Mouse (Mus musculus) MEL (cell line): ENCODE measurements around the gene Chd8. TPM values are rescaled to one million over a fixed set of nuclear protein-coding genes. Genes with fewer than 3 reads are reported as not detected.

Experiments
- DNase-seq: peaks from one replicate; pipeline ENCODE4 v3.0.0; 2011; ENCODE audit warnings: low read depth, low spot score
- H3K27ac ChIP-seq: 2 replicates; pipeline ENCODE4 v1.5.1; 2012; ENCODE audit warnings: low read depth, mild to moderate bottlenecking, control low read depth, low read length, moderate library complexity; ENCODE audit not compliant: control insufficient read depth
- H3K27me3 ChIP-seq, 2 experiments: fragments of 150-350 bp in 1 of 2; sonication (generic) in 1 of 2; 2 replicates each; pipeline ENCODE4 v1.6.1; 2012; ENCODE audit warnings: low read length in 2 of 2, mild to moderate bottlenecking in 2 of 2, improper control_type of control experiment in 1 of 2, moderate library complexity in 1 of 2; ENCODE audit not compliant: insufficient read depth in 2 of 2, control insufficient read depth in 1 of 2
- H3K36me3 ChIP-seq, 2 experiments: 2 replicates each; pipeline ENCODE4 v1.6.1; 2012 to 2014; ENCODE audit warnings: low read length in 2 of 2, improper control_type of control experiment in 1 of 2, inconsistent platforms in 1 of 2, mild to moderate bottlenecking in 1 of 2; ENCODE audit not compliant: insufficient read depth in 2 of 2, control insufficient read depth in 1 of 2
- H3K4me1 ChIP-seq, 2 experiments: fragments of 150-350 bp in 1 of 2; sonication (generic) in 1 of 2; 2 replicates each; pipeline ENCODE4 v1.6.1; 2012; ENCODE audit warnings: low read length in 2 of 2, improper control_type of control experiment in 1 of 2, mild to moderate bottlenecking in 1 of 2; ENCODE audit not compliant: insufficient read depth in 2 of 2, control insufficient read depth in 1 of 2
- H3K4me3 ChIP-seq, 2 experiments: fragments of 150-350 bp in 1 of 2; sonication (generic) in 1 of 2; 2 replicates each; pipeline ENCODE4 v1.5.1; 2012; ENCODE audit warnings: low read depth in 2 of 2, low read length in 2 of 2, mild to moderate bottlenecking in 2 of 2, moderate library complexity in 2 of 2, control low read depth in 1 of 2, improper control_type of control experiment in 1 of 2; ENCODE audit not compliant: control insufficient read depth in 1 of 2, insufficient read depth in 1 of 2
- H3K79me2 ChIP-seq: 2 replicates; pipeline ENCODE4 v1.6.1; 2012; ENCODE audit warnings: mild to moderate bottlenecking, low read length, moderate library complexity; ENCODE audit not compliant: control insufficient read depth, poor library complexity, insufficient read depth
- H3K9ac ChIP-seq: 2 replicates; pipeline ENCODE4 v1.6.1; 2012; ENCODE audit warnings: low read depth, mild to moderate bottlenecking, control low read depth, low read length, moderate library complexity; ENCODE audit not compliant: control insufficient read depth, poor library complexity, severe bottlenecking
- H3K9me3 ChIP-seq: fragments of 150-350 bp; sonication (generic); replicated peaks from 2 replicates; pipeline ENCODE4 v1.6.1; 2012; ENCODE audit warnings: mild to moderate bottlenecking, low read length, improper control_type of control experiment, moderate library complexity; ENCODE audit not compliant: insufficient read depth
- BHLHE40 ChIP-seq: IDR thresholded peaks from 2 replicates; pipeline ENCODE4 v1.6.1; 2012; ENCODE audit warnings: low read depth, mild to moderate bottlenecking, inconsistent platforms, low read length, improper control_type of control experiment, borderline replicate concordance
- E2F4 ChIP-seq: IDR thresholded peaks from 2 replicates; pipeline ENCODE4 v1.6.1; 2011; ENCODE audit warnings: low read depth, low read length, improper control_type of control experiment, borderline replicate concordance
- ELF1 ChIP-seq: IDR thresholded peaks from 2 replicates; pipeline ENCODE4 v1.6.1; 2014; ENCODE audit warnings: low read depth, mild to moderate bottlenecking, inconsistent platforms, low read length, improper control_type of control experiment, moderate library complexity
- EP300 ChIP-seq, 2 experiments: IDR thresholded peaks; 2 replicates each; pipeline ENCODE4 v1.6.1; 2011; ENCODE audit warnings: improper control_type of control experiment in 2 of 2, low read length in 2 of 2, low read depth in 1 of 2, mild to moderate bottlenecking in 1 of 2
- ETS1 ChIP-seq: IDR thresholded peaks from 2 replicates; pipeline ENCODE4 v1.6.1; 2012; ENCODE audit warnings: low read depth, mild to moderate bottlenecking, inconsistent platforms, low read length, improper control_type of control experiment, moderate library complexity
- HCFC1 ChIP-seq: IDR thresholded peaks from 2 replicates; pipeline ENCODE4 v1.6.1; 2012; ENCODE audit warnings: low read depth, mild to moderate bottlenecking, inconsistent platforms, low read length, improper control_type of control experiment, moderate library complexity
- JUND ChIP-seq: IDR thresholded peaks from 2 replicates; pipeline ENCODE4 v1.6.1; 2011; ENCODE audit warnings: low read depth, mild to moderate bottlenecking, improper control_type of control experiment, low read length
- KAT2A ChIP-seq: conservative IDR thresholded peaks from 2 replicates; pipeline ENCODE4 v1.6.1; 2012; ENCODE audit warnings: low read depth, low read length, improper control_type of control experiment, inconsistent platforms
- MAFK ChIP-seq: IDR thresholded peaks from 2 replicates; pipeline ENCODE4 v1.6.1; 2011; ENCODE audit warnings: low read depth, mild to moderate bottlenecking, low read length, improper control_type of control experiment, borderline replicate concordance
- MAZ ChIP-seq: IDR thresholded peaks from 2 replicates; pipeline ENCODE4 v1.6.1; 2012; ENCODE audit warnings: low read depth, mild to moderate bottlenecking, inconsistent platforms, low read length, improper control_type of control experiment
- MYB ChIP-seq: IDR thresholded peaks from 2 replicates; pipeline ENCODE4 v1.6.1; 2011; ENCODE audit warnings: mild to moderate bottlenecking, low read depth, low read length, improper control_type of control experiment
- NELFE ChIP-seq: IDR thresholded peaks from 2 replicates; pipeline ENCODE4 v1.6.1; 2011; ENCODE audit warnings: low read depth, low read length, improper control_type of control experiment
- NRF1 ChIP-seq: IDR thresholded peaks from 2 replicates; pipeline ENCODE4 v1.6.1; 2014; ENCODE audit warnings: low read depth, mild to moderate bottlenecking, inconsistent platforms, low read length, improper control_type of control experiment, moderate library complexity; ENCODE audit not compliant: poor library complexity, insufficient read depth, severe bottlenecking
- POLR2A ChIP-seq, 2 experiments: IDR thresholded peaks; 2 replicates each; pipeline ENCODE4 v1.6.1; 2011 to 2012; ENCODE audit warnings: low read length in 2 of 2, mild to moderate bottlenecking in 2 of 2, control low read depth in 1 of 2, improper control_type of control experiment in 1 of 2, low read depth in 1 of 2, moderate library complexity in 1 of 2; ENCODE audit not compliant: control insufficient read depth in 1 of 2, insufficient read depth in 1 of 2, poor library complexity in 1 of 2
- POLR2AphosphoS2 ChIP-seq: IDR thresholded peaks from 2 replicates; pipeline ENCODE4 v1.6.1; 2011; ENCODE audit warnings: low read length, improper control_type of control experiment
- POLR2AphosphoS5 ChIP-seq: IDR thresholded peaks from 2 replicates; pipeline ENCODE4 v1.6.1; 2012; ENCODE audit warnings: low read depth, borderline replicate concordance, mild to moderate bottlenecking, inconsistent platforms, low read length, moderate library complexity, mixed read lengths
- RAD21 ChIP-seq: IDR thresholded peaks from 2 replicates; pipeline ENCODE4 v1.6.1; 2011; ENCODE audit warnings: mild to moderate bottlenecking, low read depth, low read length, improper control_type of control experiment
- RCOR1 ChIP-seq: IDR thresholded peaks from 2 replicates; pipeline ENCODE4 v1.6.1; 2012; ENCODE audit warnings: low read depth, mild to moderate bottlenecking, inconsistent platforms, low read length, improper control_type of control experiment
- SIN3A ChIP-seq: IDR thresholded peaks from 2 replicates; pipeline ENCODE4 v1.6.1; 2012; ENCODE audit warnings: low read length, improper control_type of control experiment, inconsistent platforms
- SMC3 ChIP-seq: IDR thresholded peaks from 2 replicates; pipeline ENCODE4 v1.6.1; 2011; ENCODE audit warnings: low read depth, low read length, improper control_type of control experiment
- TBP ChIP-seq: IDR thresholded peaks from 2 replicates; pipeline ENCODE4 v1.8.0; 2011; ENCODE audit warnings: low read depth, low read length, improper control_type of control experiment
- TCF12 ChIP-seq: IDR thresholded peaks from 2 replicates; pipeline ENCODE4 v1.6.1; 2014; ENCODE audit warnings: low read depth, mild to moderate bottlenecking, inconsistent platforms, low read length, improper control_type of control experiment, moderate library complexity
- UBTF ChIP-seq: IDR thresholded peaks from 2 replicates; pipeline ENCODE4 v1.6.1; 2012; ENCODE audit warnings: low read depth, mild to moderate bottlenecking, inconsistent platforms, low read length, improper control_type of control experiment, moderate library complexity, borderline replicate concordance; ENCODE audit not compliant: insufficient read depth
- USF1 ChIP-seq: IDR thresholded peaks from 2 replicates; pipeline ENCODE4 v1.6.1; 2014; ENCODE audit warnings: low read depth, mild to moderate bottlenecking, inconsistent platforms, low read length, improper control_type of control experiment, moderate library complexity
- USF2 ChIP-seq, 2 experiments: IDR thresholded peaks; 2 replicates each; pipeline ENCODE4 v1.6.1; 2011 to 2012; ENCODE audit warnings: improper control_type of control experiment in 2 of 2, low read length in 2 of 2, borderline replicate concordance in 1 of 2, inconsistent platforms in 1 of 2, low read depth in 1 of 2, mild to moderate bottlenecking in 1 of 2; ENCODE audit not compliant: insufficient read depth in 1 of 2
- ZNF384 ChIP-seq: IDR thresholded peaks from 2 replicates; pipeline ENCODE4 v1.6.1; 2012; ENCODE audit warnings: low read depth, mild to moderate bottlenecking, inconsistent platforms, low read length, improper control_type of control experiment
- polyA plus RNA-seq, 2 experiments: library from polyadenylated mRNA; stranded (reverse) in 1 of 2; unstranded in 1 of 2; fragments of >175 nt in 1 of 2; fragments of >200 nt in 1 of 2; gene quantifications; 2 replicates each; pipeline versions ENCODE4 v1.2.1 to v1.2.4; 2012; ENCODE audit warnings: low replicate concordance in 2 of 2, low read depth in 1 of 2; ENCODE audit not compliant: insufficient read length in 2 of 2, insufficient read depth in 1 of 2, missing spikeins in 1 of 2
- total RNA-seq: library from RNA; depleted of rRNA; stranded (reverse); fragments of 300-350 nt; gene quantifications from 2 replicates; pipeline ENCODE4 v1.2.3, GENCODE M21; 2012

Gene Chd8
- total and polyA plus RNA-seq, 3 experiments = 46.5 to 85.6 (median 73.5) TPM

DNA sequence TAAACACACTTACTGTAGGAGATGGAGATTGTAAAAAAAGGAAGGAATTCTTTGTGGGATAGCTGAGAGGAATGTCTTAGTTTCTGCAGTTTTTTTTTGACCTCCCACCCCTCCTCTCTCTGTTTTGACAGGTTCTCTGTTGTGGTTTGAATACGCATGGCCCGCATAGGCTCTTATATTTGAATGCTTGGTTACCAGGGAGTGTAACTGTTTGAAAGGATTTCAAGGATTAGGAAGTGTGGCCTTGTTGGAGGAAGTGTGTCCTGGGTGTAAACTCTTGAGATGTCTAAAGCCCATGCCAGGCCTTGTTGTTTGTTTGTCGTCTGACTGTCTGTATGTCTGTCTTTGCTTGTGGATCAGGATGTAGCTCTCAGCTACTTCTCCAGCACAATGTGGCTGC, 105.0 kb downstream of the Chd8 start:
- H3K9me3 ChIP-seq = no peaks in the 10 kb centered on the region
- no peaks in the 10 kb centered on the region for H3K79me2 ChIP-seq
- H3K4me3 ChIP-seq = no peak overlapping the region
- DNase-seq = no peak
- H3K27ac ChIP-seq = no peak overlapping the region
- TF ChIP-seq RCOR1 = no peak
- no peak for TF ChIP-seq HCFC1
- no peak for TF ChIP-seq ETS1
- no peak for TF ChIP-seq POLR2A (IDR thresholded peaks at IDR 0.05; ENCODE audit: control insufficient read depth in 1 of 2, insufficient read depth in 1 of 2, low read depth in 1 of 2, low read length in 2 of 2, poor library complexity in 1 of 2)
- no peak for TF ChIP-seq SIN3A
- TF ChIP-seq USF2 (IDR thresholded peaks at IDR 0.05; ENCODE audit: borderline replicate concordance in 1 of 2, insufficient read depth in 1 of 2, low read depth in 1 of 2, low read length in 2 of 2) = no peak
- TF ChIP-seq KAT2A = no peak
- TF ChIP-seq BHLHE40 = no peak
- no peak for TF ChIP-seq TBP
- TF ChIP-seq, all 39 proteins: peak for 0
- Histone ChIP-seq H3K4me1 (no peaks in the 10 kb centered on the region), H3K27me3 (no peaks in the 10 kb centered on the region; a peak in 2 of 4 replicates), H3K9ac (no peak overlapping the region), H3K36me3 (no peaks in the 10 kb centered on the region)

DNA sequence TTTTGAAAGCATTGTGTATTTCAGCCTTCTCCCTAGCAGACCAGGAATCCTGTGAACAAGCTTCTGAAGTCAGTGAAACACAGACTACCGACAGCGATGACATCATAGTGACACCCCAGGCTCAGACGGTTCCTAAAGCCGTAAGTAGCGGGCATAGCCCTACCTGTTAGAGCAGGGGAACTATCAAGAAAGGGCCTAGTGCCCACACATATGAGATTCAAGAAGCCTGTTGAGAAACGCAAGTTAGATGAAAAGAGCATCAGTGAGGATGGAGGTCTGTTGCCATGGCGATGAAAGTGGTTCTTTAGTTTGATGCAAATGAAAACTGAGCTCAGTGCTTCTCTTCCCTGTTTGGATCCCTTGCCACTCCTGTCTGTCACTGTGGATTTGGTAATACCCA, 105.4 kb downstream of the Chd8 start:
- no peaks in the 10 kb centered on the region for H3K4me1 ChIP-seq
- no peaks in the 10 kb centered on the region for H3K36me3 ChIP-seq
- no peaks in the 10 kb centered on the region for H3K79me2 ChIP-seq
- no peak overlapping the region for H3K27ac ChIP-seq
- peaks cover 0 to under 1% of the 10 kb centered on the region in 2 experiments; a peak in 2 of 4 replicates for H3K27me3 ChIP-seq
- TF ChIP-seq USF1 = no peak
- no peak for TF ChIP-seq SMC3
- no peak for TF ChIP-seq NELFE
- H3K9ac ChIP-seq = no peak overlapping the region
- H3K4me3 ChIP-seq = no peak overlapping the region
- DNase-seq = no peak
- no peaks in the 10 kb centered on the region for H3K9me3 ChIP-seq

DNA sequence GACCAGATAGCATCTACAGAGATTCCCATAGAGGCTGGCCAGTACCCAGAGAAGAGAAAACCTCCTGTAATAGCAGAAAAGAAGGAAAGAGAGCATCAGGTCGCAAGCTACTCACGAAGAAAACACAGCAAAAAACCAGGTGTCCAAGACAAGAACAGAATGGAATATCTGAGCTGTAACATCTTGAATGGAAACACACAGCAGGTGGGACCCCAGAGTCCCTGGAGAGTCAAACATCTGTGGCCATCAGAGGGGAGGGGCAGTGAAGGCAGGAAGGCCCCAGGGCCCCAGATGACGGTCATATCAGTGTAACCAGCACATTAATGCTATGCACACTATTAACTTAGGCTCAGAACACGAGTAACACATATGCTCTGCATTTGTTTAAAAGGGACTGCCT, 107.7 kb downstream of the Chd8 start:
- no peak for TF ChIP-seq MAZ
- TF ChIP-seq NRF1 = no peak
- TF ChIP-seq SMC3 = no peak
- no peak for TF ChIP-seq MYB
- TF ChIP-seq ELF1 = no peak
- no peak for TF ChIP-seq POLR2AphosphoS2
- TF ChIP-seq EP300 (IDR thresholded peaks at IDR 0.05; ENCODE audit: low read depth in 1 of 2, low read length in 2 of 2) = no peak
- TF ChIP-seq JUND = no peak
- no peak for TF ChIP-seq MAFK
- no peak for TF ChIP-seq UBTF
- no peak for TF ChIP-seq NELFE
- no peak for TF ChIP-seq TCF12
- no peak for TF ChIP-seq USF1
- TF ChIP-seq RAD21 = no peak
- TF ChIP-seq ZNF384 = no peak
- TF ChIP-seq E2F4 = no peak
- TF ChIP-seq POLR2AphosphoS5 = no peak
- no peak for TF ChIP-seq BHLHE40
- H3K4me3 ChIP-seq = no peak overlapping the region
- H3K27ac ChIP-seq = no peak overlapping the region
- H3K27me3 ChIP-seq = peaks cover 0 to 2% of the 10 kb centered on the region in 2 experiments; a peak in 3 of 4 replicates
- no peak overlapping the region for H3K9ac ChIP-seq
- no peak for DNase-seq
- H3K4me1 ChIP-seq = no peaks in the 10 kb centered on the region
- no peaks in the 10 kb centered on the region for H3K36me3 ChIP-seq
- no peaks in the 10 kb centered on the region for H3K9me3 ChIP-seq
- no peaks in the 10 kb centered on the region for H3K79me2 ChIP-seq
